In genomic region chr13:60403471-60403870, GRCm38 (mm10) we compare ENCODE assay signal across 19 mouse cellular contexts.
"Had no signal": no experiment of that assay in that cellular context is flagged by ENCODE, and none has a peak within 500 bp of the region (broad histone marks: within the 10 kb centered on the region; RNA-seq: fewer than 3 reads in every experiment).

No protein-coding gene starts in this region.

- H3K9me3 ChIP-seq: limb, embryonic 15.5 days; midbrain, embryonic 13.5 days; neural tube, embryonic 13.5 days had no signal

- H3K4me1 ChIP-seq: midbrain, embryonic 13.5 days; neural tube, embryonic 13.5 days had no signal

- H3K4me2 ChIP-seq: limb, embryonic 12.5 days; limb, embryonic 15.5 days; liver, embryonic 11.5 days; lung, embryonic 14.5 days; midbrain, embryonic 13.5 days; neural tube, embryonic 13.5 days had no signal

- H3K27ac ChIP-seq: layer of hippocampus, adult 2 months; left cerebral cortex, adult 2 months; limb, embryonic 12.5 days; limb, embryonic 15.5 days; liver, embryonic 14.5 days; macrophage; midbrain, embryonic 13.5 days; neural tube, embryonic 13.5 days had no signal

- H3K9ac ChIP-seq: limb, embryonic 12.5 days; limb, embryonic 15.5 days; liver, embryonic 14.5 days; liver, postnatal 0 days; lung, embryonic 14.5 days; midbrain, embryonic 13.5 days; neural tube, embryonic 13.5 days had no signal

- ATAC-seq: liver, postnatal 0 days; lung, postnatal 0 days; midbrain, embryonic 13.5 days; midbrain, embryonic 16.5 days had no signal

- DNase-seq: kidney, adult 9 months; kidney, postnatal 25 days; layer of hippocampus, adult 9-11 months; liver, postnatal 0 days; lung, embryonic 14.5 days; thymus, adult 18-20 months; thymus, postnatal 4 days had no signal

- H3K4me3 ChIP-seq: layer of hippocampus, adult 2 months; left cerebral cortex, adult 2 months; limb, embryonic 12.5 days; limb, embryonic 15.5 days; midbrain, embryonic 13.5 days; myocyte; neural tube, embryonic 13.5 days had no signal

- H3K36me3 ChIP-seq: limb, embryonic 12.5 days; limb, embryonic 15.5 days; midbrain, embryonic 13.5 days; neural tube, embryonic 13.5 days had no signal

- H3K27me3 ChIP-seq: limb, embryonic 12.5 days; limb, embryonic 15.5 days; midbrain, embryonic 13.5 days; neural tube, embryonic 13.5 days had no signal
